Mouse (Mus musculus): ENCODE results near the gene Utrn. TPM values are rescaled to one million over a fixed set of nuclear protein-coding genes. Genes with fewer than 3 reads are reported as not detected.

The Utrn gene
- total and polyA plus RNA-seq, 3 experiments: 18.8 to 68.1 (median 61.8) TPM

DNA sequence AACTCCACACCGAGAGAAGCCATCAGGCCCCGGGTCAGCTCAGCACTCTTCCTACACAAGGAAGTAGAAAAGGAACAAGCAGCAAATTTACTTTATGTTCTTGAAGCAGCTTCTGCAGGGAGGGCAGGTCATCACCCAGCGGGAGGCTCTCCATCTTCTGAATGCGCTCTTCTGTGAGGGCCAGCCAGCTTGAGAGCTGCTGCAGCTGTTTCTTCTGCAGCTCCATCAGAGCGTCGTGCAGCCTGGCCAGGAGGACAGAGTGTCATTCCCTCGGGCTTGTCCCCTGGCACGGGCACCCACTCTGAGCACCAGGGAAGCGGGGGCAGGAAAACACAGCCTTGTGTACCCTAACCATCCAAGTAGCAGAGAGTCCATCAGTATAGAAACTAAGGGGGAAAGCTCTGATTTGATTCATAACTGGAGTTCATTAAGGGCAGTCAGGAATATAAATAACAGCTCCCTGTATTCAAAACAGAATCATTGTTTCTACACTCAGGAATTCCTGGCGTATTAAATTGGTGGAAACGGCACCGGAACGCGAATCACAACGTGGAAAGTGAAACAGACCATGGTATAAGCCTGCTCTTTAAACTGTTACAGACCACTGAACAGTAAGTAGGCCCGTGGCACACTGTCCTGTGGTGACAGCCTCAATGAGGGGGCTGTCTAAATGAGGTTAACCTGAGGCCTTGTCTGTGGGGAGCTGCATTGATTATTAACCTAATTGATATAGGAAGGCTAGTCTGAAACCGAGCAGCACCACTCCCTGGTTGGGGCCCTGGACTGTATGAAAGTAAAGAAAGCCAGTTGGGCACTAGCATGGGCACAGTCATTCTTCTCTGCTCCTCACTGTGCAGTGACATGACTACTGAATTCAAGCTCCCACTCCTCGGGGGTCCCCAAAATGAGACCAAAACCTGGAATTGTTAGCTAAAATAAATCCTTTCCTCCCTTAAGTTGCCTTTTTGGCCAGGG lies 132.0 kb downstream of the Utrn start:
- Histone ChIP-seq H3K9ac (ENCODE audit: low read depth, low read length) (no peak overlapping the region), H3K4me3 (0 out of 2 replicates have a peak overlapping the region, but pooled peaks have one; percentile 5), H3K27ac (peak overlapping the region; percentile 65), H3K36me3 (ENCODE audit: control insufficient read depth, insufficient read depth, low read length) (peaks cover 22% of the 10 kb centered on the region), H3K4me1 (ENCODE audit: control insufficient read depth, insufficient read depth, low read length) (peaks cover 5% of the 10 kb centered on the region), H3K79me2 (replicated peaks; ENCODE audit: control insufficient read depth, insufficient read depth, low read length) (no peaks in the 10 kb centered on the region), H3K27me3 (ENCODE audit: control insufficient read depth, insufficient read depth, low read length) (no peaks in the 10 kb centered on the region)
- intact Hi-C loops (cut with DNase I): loop anchor here (5.0 kb wide), 3 partner anchors 35 to 185 kb away; no protein-coding TSS in a partner anchor
- 60% methylated on average over 18 of the region's 18 CpGs for WGBS
- 0 out of 2 replicates have a peak, but pooled peaks have one; percentile 5 for TF ChIP-seq EP300 (IDR thresholded peaks at IDR 0.05; ENCODE audit: insufficient read depth, low read depth, low read length)
- no peak for TF ChIP-seq CTCF (IDR thresholded peaks at IDR 0.05)
- peak; percentile 30 to 39 for DNase-seq

DNA sequence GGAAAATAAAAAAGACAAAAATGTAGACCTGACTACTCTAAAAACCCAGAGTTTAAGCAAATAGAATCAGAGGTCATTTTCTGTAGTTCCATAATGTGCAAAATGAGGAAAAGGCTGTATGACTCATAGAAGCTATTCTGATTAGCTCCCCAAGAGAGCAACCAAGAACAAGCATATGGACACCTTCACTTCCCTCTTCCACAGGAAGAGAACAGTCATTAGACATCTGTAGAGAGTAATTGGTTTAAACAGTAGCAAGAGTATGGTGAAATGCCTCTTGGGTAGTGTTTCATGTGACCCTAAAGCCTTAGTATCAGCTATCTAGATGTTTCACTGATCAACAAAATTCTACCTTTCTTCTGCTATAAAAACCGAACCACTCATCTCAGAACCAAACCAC lies 133.5 kb downstream of the Utrn start:
- peaks cover 5% of the 10 kb centered on the region for H3K4me1 ChIP-seq (ENCODE audit: control insufficient read depth, insufficient read depth, low read length)
- no peak overlapping the region; the same call in 1 of the 2 replicates for H3K27ac ChIP-seq
- 94% methylated on average over 1 of the region's 1 CpGs for WGBS
- TF ChIP-seq EP300 (IDR thresholded peaks at IDR 0.05; ENCODE audit: insufficient read depth, low read depth, low read length) (no peak), POLR2A (IDR thresholded peaks at IDR 0.05; ENCODE audit: insufficient read depth, low read depth, low read length) (no peak), CTCF (IDR thresholded peaks at IDR 0.05) (no peak)
- intact Hi-C loops (cut with DNase I): loop anchor here (5.0 kb wide), 3 partner anchors 33 to 187 kb away; no protein-coding TSS in a partner anchor
- no peaks in the 10 kb centered on the region for H3K79me2 ChIP-seq (replicated peaks; ENCODE audit: control insufficient read depth, insufficient read depth, low read length)
- DNase-seq: no peak
- peaks cover 22% of the 10 kb centered on the region for H3K36me3 ChIP-seq (ENCODE audit: control insufficient read depth, insufficient read depth, low read length)
- H3K27me3 ChIP-seq (ENCODE audit: control insufficient read depth, insufficient read depth, low read length): no peaks in the 10 kb centered on the region
- no peak overlapping the region for H3K9ac ChIP-seq (ENCODE audit: low read depth, low read length)
- H3K4me3 ChIP-seq: no peak overlapping the region

- no peak overlapping the region for H3K4me3 ChIP-seq
- TF ChIP-seq EP300 (IDR thresholded peaks at IDR 0.05; ENCODE audit: insufficient read depth, low read depth, low read length): no peak
- no peak for TF ChIP-seq POLR2A (IDR thresholded peaks at IDR 0.05; ENCODE audit: insufficient read depth, low read depth, low read length)
- TF ChIP-seq CTCF (IDR thresholded peaks at IDR 0.05): no peak
- peaks cover 13% of the 10 kb centered on the region for H3K36me3 ChIP-seq (ENCODE audit: control insufficient read depth, insufficient read depth, low read length)
- intact Hi-C loops (cut with DNase I): no loop called here
- 80% methylated on average over 5 of the region's 5 CpGs for WGBS
- no peaks in the 10 kb centered on the region for H3K4me1 ChIP-seq (ENCODE audit: control insufficient read depth, insufficient read depth, low read length)
- no peaks in the 10 kb centered on the region for H3K79me2 ChIP-seq (replicated peaks; ENCODE audit: control insufficient read depth, insufficient read depth, low read length)
- no peaks in the 10 kb centered on the region for H3K27me3 ChIP-seq (ENCODE audit: control insufficient read depth, insufficient read depth, low read length)
- H3K27ac ChIP-seq: no peak overlapping the region
- no peak overlapping the region for H3K9ac ChIP-seq (ENCODE audit: low read depth, low read length)
- DNase-seq: no peak
These were observed 137.7 kb downstream of the Utrn start for GRCm38 (mm10) chr10:12731459-12731858.

DNA sequence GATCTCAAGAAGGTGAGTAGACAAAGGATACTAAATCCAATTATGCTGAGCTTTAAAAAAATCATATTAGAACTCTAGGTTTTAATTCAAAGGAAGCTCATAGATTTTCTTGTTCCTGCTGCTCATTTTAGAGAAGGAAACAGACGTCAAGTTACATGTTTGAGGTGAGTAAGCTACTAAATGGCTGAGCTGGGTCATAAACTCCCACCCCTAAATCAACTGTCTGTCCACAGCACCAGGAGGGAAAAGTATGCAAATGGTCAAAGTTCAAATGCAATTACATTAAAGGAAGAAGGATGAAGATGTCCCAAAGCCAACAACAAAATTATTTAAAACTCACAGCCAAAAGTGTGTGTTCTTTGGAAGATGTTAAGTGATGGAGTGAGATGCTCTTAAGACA lies 139.5 kb downstream of the Utrn start:
- no peak overlapping the region for H3K4me3 ChIP-seq
- intact Hi-C loops (cut with DNase I): no loop called here
- no peaks in the 10 kb centered on the region for H3K27me3 ChIP-seq (ENCODE audit: control insufficient read depth, insufficient read depth, low read length)
- no peak for DNase-seq
- no peak overlapping the region for H3K27ac ChIP-seq
- 63% methylated on average over 1 of the region's 1 CpGs for WGBS
- TF ChIP-seq EP300 (IDR thresholded peaks at IDR 0.05; ENCODE audit: insufficient read depth, low read depth, low read length) (no peak), CTCF (IDR thresholded peaks at IDR 0.05) (no peak), POLR2A (IDR thresholded peaks at IDR 0.05; ENCODE audit: insufficient read depth, low read depth, low read length) (no peak)
- no peaks in the 10 kb centered on the region; the same call in 1 of the 2 replicates for H3K4me1 ChIP-seq (ENCODE audit: control insufficient read depth, insufficient read depth, low read length)
- no peak overlapping the region for H3K9ac ChIP-seq (ENCODE audit: low read depth, low read length)
- H3K36me3 ChIP-seq (ENCODE audit: control insufficient read depth, insufficient read depth, low read length): peaks cover 5% of the 10 kb centered on the region
- no peaks in the 10 kb centered on the region for H3K79me2 ChIP-seq (replicated peaks; ENCODE audit: control insufficient read depth, insufficient read depth, low read length)

DNA sequence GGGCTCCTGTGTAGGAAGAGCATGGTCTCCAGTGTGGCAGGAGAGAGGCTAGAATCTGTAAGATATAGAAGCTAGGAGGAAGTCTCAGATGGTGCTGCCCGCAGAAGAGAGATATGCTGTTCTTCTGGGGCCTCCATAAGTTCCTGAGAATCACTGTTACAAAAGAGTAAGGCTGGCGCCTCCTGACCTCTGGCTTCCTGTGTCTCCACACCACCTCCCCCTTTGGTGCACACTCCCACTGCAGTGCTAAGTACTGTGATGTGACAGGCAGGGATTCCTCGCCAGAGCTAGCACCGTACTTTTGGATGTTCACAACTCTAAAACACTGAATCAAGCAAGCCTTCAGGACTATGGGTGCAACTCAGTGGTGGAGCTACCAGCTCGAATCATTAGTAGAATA lies 140.1 kb downstream of the Utrn start:
- Histone ChIP-seq H3K4me1 (ENCODE audit: control insufficient read depth, insufficient read depth, low read length) (no peaks in the 10 kb centered on the region; the same call in 1 of the 2 replicates), H3K27me3 (ENCODE audit: control insufficient read depth, insufficient read depth, low read length) (no peaks in the 10 kb centered on the region), H3K79me2 (replicated peaks; ENCODE audit: control insufficient read depth, insufficient read depth, low read length) (no peaks in the 10 kb centered on the region), H3K4me3 (no peak overlapping the region), H3K36me3 (ENCODE audit: control insufficient read depth, insufficient read depth, low read length) (peaks cover 4% of the 10 kb centered on the region), H3K9ac (ENCODE audit: low read depth, low read length) (no peak overlapping the region), H3K27ac (no peak overlapping the region)
- 57% methylated on average over 5 of the region's 5 CpGs for WGBS
- TF ChIP-seq POLR2A (IDR thresholded peaks at IDR 0.05; ENCODE audit: insufficient read depth, low read depth, low read length): no peak
- no peak for TF ChIP-seq CTCF (IDR thresholded peaks at IDR 0.05)
- TF ChIP-seq EP300 (IDR thresholded peaks at IDR 0.05; ENCODE audit: insufficient read depth, low read depth, low read length): no peak
- intact Hi-C loops (cut with DNase I): no loop called here
- DNase-seq: no peak

DNA sequence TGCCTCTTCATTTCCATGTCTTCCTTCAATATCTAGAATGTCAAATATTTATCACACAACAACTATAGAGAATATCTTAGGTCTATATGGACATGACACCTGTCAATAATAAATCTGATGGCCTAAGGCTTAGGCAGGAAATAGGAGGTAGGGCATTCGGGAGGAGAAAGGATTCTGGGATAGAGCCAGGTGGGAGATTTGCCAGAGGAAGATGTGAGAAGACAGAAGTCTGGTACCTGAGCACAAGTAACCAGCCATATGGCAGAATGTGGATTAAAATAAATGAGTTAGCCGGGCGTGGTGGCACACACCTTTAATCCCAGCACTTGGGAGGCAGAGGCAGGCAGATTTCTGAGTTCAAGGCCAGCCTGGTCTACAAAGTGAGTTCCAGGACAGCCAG lies 141.3 kb downstream of the Utrn start:
- TF ChIP-seq POLR2A (IDR thresholded peaks at IDR 0.05; ENCODE audit: insufficient read depth, low read depth, low read length) (no peak), CTCF (IDR thresholded peaks at IDR 0.05) (no peak), EP300 (IDR thresholded peaks at IDR 0.05; ENCODE audit: insufficient read depth, low read depth, low read length) (no peak)
- H3K4me3 ChIP-seq: no peak overlapping the region
- no peak overlapping the region for H3K9ac ChIP-seq (ENCODE audit: low read depth, low read length)
- 81% methylated on average over 3 of the region's 3 CpGs for WGBS
- no peaks in the 10 kb centered on the region for H3K27me3 ChIP-seq (ENCODE audit: control insufficient read depth, insufficient read depth, low read length)
- intact Hi-C loops (cut with DNase I): no loop called here
- no peak for DNase-seq
- H3K27ac ChIP-seq: no peak overlapping the region
- no peaks in the 10 kb centered on the region for H3K79me2 ChIP-seq (replicated peaks; ENCODE audit: control insufficient read depth, insufficient read depth, low read length)
- peaks cover 4% of the 10 kb centered on the region for H3K36me3 ChIP-seq (ENCODE audit: control insufficient read depth, insufficient read depth, low read length)
- no peaks in the 10 kb centered on the region; the same call in 1 of the 2 replicates for H3K4me1 ChIP-seq (ENCODE audit: control insufficient read depth, insufficient read depth, low read length)
